Mouse (Mus musculus) C2C12 (cell line): ENCODE data around the gene Has1. TPM values are rescaled to one million over a fixed set of nuclear protein-coding genes. Genes with fewer than 3 reads are reported as not detected.

Experiments
- H3K27me3 ChIP-seq: one replicate; pipeline ENCODE4 v1.6.1; 2011; ENCODE audit not compliant: control insufficient read depth, insufficient read depth, insufficient read length
- H3K36me3 ChIP-seq: one replicate; pipeline ENCODE4 v1.6.1; 2011; ENCODE audit not compliant: control insufficient read depth, insufficient read depth
- H3K4me3 ChIP-seq: one replicate; pipeline ENCODE4 v1.5.1; 2011; ENCODE audit warnings: mild to moderate bottlenecking, control low read depth; ENCODE audit not compliant: poor library complexity, insufficient read depth, severe bottlenecking
- H3K79me2 ChIP-seq: one replicate; pipeline ENCODE4 v1.6.1; 2011; ENCODE audit not compliant: control insufficient read depth, insufficient read depth
- H3K79me3 ChIP-seq: one replicate; pipeline ENCODE4 v1.6.1; 2011; ENCODE audit warnings: low read depth, control low read depth
- H3ac ChIP-seq: one replicate; pipeline ENCODE3; 2011; ENCODE audit warnings: low read depth; ENCODE audit not compliant: control insufficient read depth, insufficient read length
- CEBPB ChIP-seq: IDR thresholded peaks from one replicate; pipeline ENCODE4 v1.6.1; 2011; ENCODE audit warnings: low read depth, mild to moderate bottlenecking, control low read depth, moderate library complexity
- CTCF ChIP-seq: IDR thresholded peaks from one replicate; pipeline ENCODE4 v1.5.1; 2011; ENCODE audit not compliant: control insufficient read depth, insufficient read depth, insufficient read length
- FOSL1 ChIP-seq: IDR thresholded peaks from one replicate; pipeline ENCODE4 v1.8.0; 2011; ENCODE audit warnings: mild to moderate bottlenecking, low read length; ENCODE audit not compliant: poor library complexity, insufficient read depth, severe bottlenecking
- MAX ChIP-seq: IDR thresholded peaks from one replicate; pipeline ENCODE4 v1.6.1; 2011; ENCODE audit warnings: mild to moderate bottlenecking, control low read depth
- MYOD1 ChIP-seq: IDR thresholded peaks from one replicate; pipeline ENCODE4 v1.6.1; 2011; ENCODE audit warnings: low read depth; ENCODE audit not compliant: control insufficient read depth, insufficient read length
- MYOG ChIP-seq: IDR thresholded peaks from one replicate; pipeline ENCODE4 v1.6.1; 2011; ENCODE audit not compliant: control insufficient read depth, insufficient read length; ENCODE audit errors: extremely low read depth
- USF1 ChIP-seq: IDR thresholded peaks from one replicate; pipeline ENCODE4 v1.6.1; 2011; ENCODE audit warnings: low read depth, mild to moderate bottlenecking, control low read depth, moderate library complexity
- polyA plus RNA-seq: library from polyadenylated mRNA; unstranded; fragments of >200 nt; fragmentation: generic; extraction: Trizol; gene quantifications from one replicate; pipeline ENCODE4 v1.2.1, GENCODE M21; 2012; ENCODE audit warnings: missing spikeins

The Has1 gene
- polyA plus RNA-seq, 1 experiment, result 2.5 TPM

DNA sequence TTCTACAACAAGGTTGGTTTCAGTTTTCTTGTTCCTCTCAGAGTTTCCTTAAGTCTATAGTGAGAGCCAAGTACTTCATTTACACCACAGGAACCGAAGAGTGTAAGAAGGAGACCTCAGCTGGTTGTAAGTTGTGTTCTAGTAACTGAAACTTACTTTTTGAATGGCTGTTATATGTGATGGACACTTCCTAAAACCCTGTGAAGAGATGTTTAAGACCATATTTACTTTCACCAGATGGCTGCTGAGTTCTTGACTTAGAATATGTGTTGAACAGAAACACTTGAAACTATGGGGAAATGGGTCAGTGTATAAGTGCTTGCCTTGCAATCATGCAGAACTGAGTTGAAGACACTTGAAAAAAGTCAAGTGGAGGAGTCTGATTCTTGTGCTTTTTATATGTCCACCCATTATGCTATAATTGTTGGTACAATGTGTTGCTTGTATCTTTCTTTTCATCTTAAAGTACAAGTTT lies 32.8 kb upstream of the Has1 start, which contains the start of the genes Fpr2 and Fpr3:
Fpr2 (plus strand) TSS at position 51 of the 475 bp plus-strand sequence.
Fpr3 (plus strand) TSS at position 79 of the 475 bp plus-strand sequence.
- H3ac ChIP-seq, result no peak within 1 kb of the TSS

DNA sequence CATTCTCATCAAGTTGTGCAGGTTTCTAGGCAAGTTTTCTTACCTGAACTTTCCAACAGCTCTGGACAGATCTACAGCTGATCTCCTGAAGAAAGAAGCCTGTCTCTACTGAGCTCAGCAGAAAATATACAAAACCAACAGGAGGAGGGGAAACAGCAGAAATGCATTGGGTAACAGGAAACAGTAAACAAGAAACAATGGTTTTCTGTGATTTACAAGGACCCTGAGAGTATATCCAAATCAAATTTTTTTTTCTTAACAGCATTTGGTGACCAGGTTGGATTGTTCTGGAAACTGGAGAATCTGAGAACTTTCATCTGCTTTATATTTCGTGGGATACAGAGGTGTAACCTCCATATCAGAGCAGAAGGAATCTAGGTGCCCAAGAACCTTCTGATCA lies 28.8 kb upstream of the Has1 start, which contains the start of gene Fpr1:
Fpr1 (minus strand) TSS at position 101 of the 400 bp plus-strand sequence.
- Histone ChIP-seq H3K36me3 (no peaks in the 10 kb centered on the region), H3K4me3 (no peak within 1 kb of the TSS), H3K79me2 (no peaks in the 10 kb centered on the region), H3ac (no peak within 1 kb of the TSS), H3K27me3 (no peaks in the 10 kb centered on the region), H3K79me3 (no peaks in the 10 kb centered on the region)
- TF ChIP-seq CEBPB, result no peak
- TF ChIP-seq MYOG, result no peak
- TF ChIP-seq FOSL1, result no peak
- no peak for TF ChIP-seq CTCF
- no peak for TF ChIP-seq MAX
- TF ChIP-seq USF1, result no peak
- no peak for TF ChIP-seq MYOD1

More for the DNA sequence above, 32.8 kb upstream of the Has1 start, which contains the start of the genes Fpr2 and Fpr3:
- Histone ChIP-seq H3K79me2 (no peaks in the 10 kb centered on the region), H3K27me3 (no peaks in the 10 kb centered on the region), H3K36me3 (no peaks in the 10 kb centered on the region), H3K4me3 (no peak within 1 kb of the TSS), H3K79me3 (no peaks in the 10 kb centered on the region)
- TF ChIP-seq MYOG, result no peak
- TF ChIP-seq FOSL1, result no peak
- no peak for TF ChIP-seq USF1
- TF ChIP-seq CEBPB, result no peak
- TF ChIP-seq MYOD1, result no peak
- TF ChIP-seq MAX, result no peak
- TF ChIP-seq CTCF, result no peak

DNA sequence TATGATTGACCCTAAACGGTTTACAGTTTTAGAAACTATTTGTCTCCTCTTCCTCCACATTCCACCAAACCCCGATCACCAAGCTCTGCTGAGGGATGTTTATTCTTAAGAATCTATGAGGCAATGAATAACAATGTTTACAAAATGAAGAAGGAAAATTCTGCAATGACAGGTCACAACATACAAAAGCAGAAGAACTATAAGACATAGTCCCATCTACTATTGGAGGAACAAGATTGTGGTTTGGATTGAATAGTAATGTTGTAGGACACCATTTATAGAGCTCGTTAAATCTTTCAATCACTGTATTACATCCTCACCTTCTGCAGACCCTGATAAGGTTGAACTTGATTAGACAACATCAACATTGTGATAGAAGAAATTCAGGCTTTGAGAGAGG lies 27.7 kb upstream of the Has1 start:
- Histone ChIP-seq H3K4me3 (no peak overlapping the region), H3K79me3 (no peaks in the 10 kb centered on the region), H3K79me2 (no peaks in the 10 kb centered on the region), H3K36me3 (no peaks in the 10 kb centered on the region), H3K27me3 (no peaks in the 10 kb centered on the region), H3ac (no peak overlapping the region)
- TF ChIP-seq MAX (no peak), MYOG (no peak), FOSL1 (no peak), CTCF (no peak), USF1 (no peak), MYOD1 (no peak), CEBPB (no peak)

DNA sequence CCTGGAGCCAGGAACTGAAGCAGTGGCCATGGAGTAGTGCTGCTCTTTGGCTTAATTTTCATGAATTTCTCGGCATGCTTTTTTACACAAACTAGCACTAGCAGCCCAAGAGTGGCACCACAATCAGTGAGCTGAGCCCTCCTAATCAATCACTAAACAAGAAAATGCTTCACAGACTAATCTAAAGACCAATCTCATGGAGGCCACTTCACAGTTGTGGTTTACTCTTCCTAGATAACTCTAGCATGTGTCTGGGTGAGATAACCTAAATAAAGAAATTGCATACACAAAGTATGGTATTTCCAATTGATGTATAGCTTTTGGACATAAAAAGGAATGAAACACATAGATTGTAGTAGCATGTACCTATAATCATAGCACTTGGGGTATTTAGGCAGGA lies 24.3 kb upstream of the Has1 start:
- H3K4me3 ChIP-seq, result no peak overlapping the region
- H3ac ChIP-seq, result no peak overlapping the region

DNA sequence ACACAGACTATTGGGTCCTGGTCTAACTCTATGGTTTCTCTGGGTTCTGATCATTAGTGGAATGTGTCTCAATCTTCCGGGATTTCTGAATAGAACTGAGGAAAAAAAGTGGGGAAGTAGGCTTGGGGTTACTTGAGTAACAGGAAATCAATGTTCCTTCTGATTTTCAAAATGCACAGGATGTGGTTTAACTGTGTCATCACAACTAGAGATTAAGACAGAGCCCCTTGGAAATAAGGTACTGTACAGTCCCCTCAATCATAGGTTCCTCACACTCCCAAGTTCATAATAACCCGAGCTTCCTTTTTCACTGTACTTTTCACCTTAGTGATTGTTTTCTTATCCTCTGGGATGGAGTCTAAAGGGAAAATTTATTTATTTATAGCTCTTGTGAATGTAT lies 16.7 kb upstream of the Has1 start:
- Histone ChIP-seq H3ac (no peak overlapping the region), H3K79me3 (no peaks in the 10 kb centered on the region), H3K79me2 (no peaks in the 10 kb centered on the region), H3K36me3 (no peaks in the 10 kb centered on the region), H3K4me3 (no peak overlapping the region), H3K27me3 (no peaks in the 10 kb centered on the region)
- no peak for TF ChIP-seq FOSL1
- no peak for TF ChIP-seq MYOD1
- no peak for TF ChIP-seq MAX
- TF ChIP-seq MYOG, result no peak
- TF ChIP-seq CEBPB, result no peak
- no peak for TF ChIP-seq CTCF
- no peak for TF ChIP-seq USF1

More for the DNA sequence above, 24.3 kb upstream of the Has1 start:
- Histone ChIP-seq H3K79me3 (no peaks in the 10 kb centered on the region), H3K36me3 (no peaks in the 10 kb centered on the region), H3K79me2 (no peaks in the 10 kb centered on the region), H3K27me3 (no peaks in the 10 kb centered on the region)
- TF ChIP-seq MAX (no peak), USF1 (no peak), MYOG (no peak), FOSL1 (no peak), MYOD1 (no peak), CEBPB (no peak), CTCF (no peak)
